Mouse (Mus musculus) layer of hippocampus, postnatal 10 days (tissue): ENCODE data around the gene Mid1ip1. TPM values are rescaled to one million over a fixed set of nuclear protein-coding genes. Genes with fewer than 3 reads are reported as not detected.

Experiments
- DNase-seq, 2 experiments: peaks; one replicate each; pipeline ENCODE4 v3.0.0; 2021; ENCODE audit warnings: low spot score in 2 of 2
- long read RNA-seq: library from polyadenylated mRNA; stranded (forward); transcript quantifications from one replicate; pipeline ENCODE4 v2.0.0, GENCODE M21; 2023
- total RNA-seq, 2 experiments: library from RNA; stranded (reverse); gene quantifications; 2 replicates each; pipeline ENCODE4 v1.2.3; 2021

The Mid1ip1 gene
- total RNA-seq, result 10 to 100 TPM; 63.9 to 69.0 TPM
- long read RNA-seq, transcript Mid1ip1-201 (2 exons, 2,019 nt), result major isoform, 74 of 131 reads
- long read RNA-seq, transcript Mid1ip1-202 (2 exons, 2,022 nt), result minor isoform, 24 of 131 reads
- long read RNA-seq, partial matches to known transcripts, result 0 of 131 reads
- long read RNA-seq, other reads (novel, unspliced or antisense), result 31 of 131 reads

DNA sequence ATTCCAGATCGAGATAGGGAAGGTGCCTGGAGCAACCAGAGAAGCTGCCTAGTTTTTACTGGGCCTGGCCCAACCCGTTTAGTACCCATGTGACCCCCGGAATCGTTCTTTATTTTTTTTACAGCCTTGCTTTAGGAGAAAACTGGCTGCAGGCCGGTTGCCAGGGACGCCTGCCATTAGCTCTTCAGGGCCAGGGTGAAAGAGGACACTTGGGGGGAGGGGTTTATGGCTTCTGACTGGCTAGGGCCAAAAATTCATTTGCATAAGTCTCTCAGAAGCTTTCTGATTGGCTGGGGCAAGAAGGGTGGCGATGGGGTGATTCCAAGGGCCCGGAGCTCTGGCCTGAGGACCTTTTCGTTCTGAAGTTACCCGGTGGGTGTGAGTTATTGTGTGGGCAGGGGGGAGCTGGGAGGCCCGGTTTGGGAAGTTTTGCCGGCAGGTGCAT is at the start of gene Mid1ip1:
Mid1ip1 (plus strand) TSS at position 318 of the 445 bp plus-strand sequence.
- DNase-seq, result peak; percentile 54 to 59

DNA sequence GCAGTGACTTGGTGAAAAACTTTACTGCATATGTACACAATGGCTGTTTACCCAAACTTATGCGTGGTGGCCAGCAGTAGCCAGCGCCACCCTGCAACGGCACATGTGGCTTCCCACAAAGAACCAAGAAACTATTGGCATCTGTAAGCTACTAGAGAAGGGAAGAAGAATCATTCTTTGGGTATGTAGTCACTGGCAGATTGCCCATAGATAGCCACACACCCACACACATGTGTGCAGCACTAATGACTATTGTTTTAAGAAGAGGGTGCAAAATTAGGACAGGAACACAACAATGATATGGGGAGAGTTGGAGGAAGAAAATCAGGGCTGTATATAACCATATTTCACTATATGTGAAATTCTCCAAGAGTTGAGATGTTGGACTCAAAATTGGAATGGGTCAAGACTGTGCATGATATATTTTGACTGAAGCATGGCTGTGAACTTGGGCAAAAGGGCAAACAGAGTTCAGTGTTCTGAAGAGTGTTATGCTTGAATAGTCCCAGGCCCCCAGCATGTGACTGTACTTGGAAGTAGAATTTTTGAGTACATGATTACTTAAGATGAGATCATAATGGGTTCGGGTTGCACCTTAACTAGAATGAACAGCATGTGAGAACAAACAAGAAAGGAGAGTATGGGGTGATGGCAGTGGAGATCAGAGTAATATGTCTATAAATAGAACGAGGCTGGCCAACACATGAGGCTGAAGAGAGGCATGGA is 20.2 kb upstream of the Mid1ip1 start:
- no peak for DNase-seq

DNA sequence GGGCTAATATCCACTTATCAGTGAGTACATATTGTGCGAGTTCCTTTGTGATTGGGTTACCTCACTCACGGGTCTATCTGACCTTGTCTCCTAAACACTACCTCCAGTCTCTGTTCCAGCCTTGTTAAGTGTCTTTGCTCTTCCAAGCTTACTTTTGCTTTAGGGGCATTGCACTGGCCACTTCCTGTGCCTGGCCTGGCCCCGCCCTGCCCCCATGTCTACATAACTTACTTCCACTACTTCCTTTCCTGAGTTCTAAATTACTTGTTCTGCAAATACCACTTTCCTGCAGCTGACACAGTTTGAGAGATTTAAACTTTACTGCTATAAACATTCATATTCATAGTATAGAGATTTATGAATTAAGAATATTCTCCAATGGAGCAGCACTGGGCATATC is 8.1 kb upstream of the Mid1ip1 start:
- DNase-seq, result no peak

DNA sequence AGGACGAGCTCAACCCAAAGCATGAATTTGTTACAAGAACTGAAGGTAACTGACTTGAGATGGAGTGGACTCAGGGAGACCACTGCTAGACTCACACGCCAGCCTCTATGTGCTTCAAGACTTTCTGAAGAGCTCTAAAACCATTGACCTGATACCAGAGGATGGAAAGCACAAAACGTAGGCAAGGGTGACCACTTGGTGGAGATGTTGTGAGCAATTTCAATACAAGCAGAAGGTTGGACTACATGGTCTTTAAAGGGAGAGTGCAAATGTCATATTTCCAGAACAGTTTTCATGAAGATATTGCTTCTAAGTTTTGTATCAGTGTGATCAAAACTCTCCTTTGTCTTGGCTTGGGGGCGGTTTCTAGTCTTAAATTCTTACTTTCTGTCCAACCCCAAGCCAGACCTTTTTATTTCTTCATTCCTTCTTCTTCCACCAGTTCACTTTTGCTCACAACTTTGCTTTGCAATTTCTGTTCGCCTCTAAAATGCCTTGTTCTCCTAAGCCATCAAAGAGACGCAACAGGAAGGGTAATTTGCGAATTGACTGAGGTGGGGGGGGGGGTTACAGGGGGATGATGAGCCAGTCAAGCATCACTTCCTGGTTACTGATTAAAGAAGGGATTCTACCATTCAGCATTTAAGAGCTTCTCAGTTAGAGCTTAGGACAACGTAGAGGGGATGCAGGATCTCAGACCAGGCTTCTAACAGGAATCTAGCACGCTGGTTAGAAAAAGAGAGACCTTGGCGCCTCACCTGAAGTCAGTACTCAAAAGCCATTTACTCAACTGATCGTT is 775 bp upstream of the Mid1ip1 start:
- no peak for DNase-seq

DNA sequence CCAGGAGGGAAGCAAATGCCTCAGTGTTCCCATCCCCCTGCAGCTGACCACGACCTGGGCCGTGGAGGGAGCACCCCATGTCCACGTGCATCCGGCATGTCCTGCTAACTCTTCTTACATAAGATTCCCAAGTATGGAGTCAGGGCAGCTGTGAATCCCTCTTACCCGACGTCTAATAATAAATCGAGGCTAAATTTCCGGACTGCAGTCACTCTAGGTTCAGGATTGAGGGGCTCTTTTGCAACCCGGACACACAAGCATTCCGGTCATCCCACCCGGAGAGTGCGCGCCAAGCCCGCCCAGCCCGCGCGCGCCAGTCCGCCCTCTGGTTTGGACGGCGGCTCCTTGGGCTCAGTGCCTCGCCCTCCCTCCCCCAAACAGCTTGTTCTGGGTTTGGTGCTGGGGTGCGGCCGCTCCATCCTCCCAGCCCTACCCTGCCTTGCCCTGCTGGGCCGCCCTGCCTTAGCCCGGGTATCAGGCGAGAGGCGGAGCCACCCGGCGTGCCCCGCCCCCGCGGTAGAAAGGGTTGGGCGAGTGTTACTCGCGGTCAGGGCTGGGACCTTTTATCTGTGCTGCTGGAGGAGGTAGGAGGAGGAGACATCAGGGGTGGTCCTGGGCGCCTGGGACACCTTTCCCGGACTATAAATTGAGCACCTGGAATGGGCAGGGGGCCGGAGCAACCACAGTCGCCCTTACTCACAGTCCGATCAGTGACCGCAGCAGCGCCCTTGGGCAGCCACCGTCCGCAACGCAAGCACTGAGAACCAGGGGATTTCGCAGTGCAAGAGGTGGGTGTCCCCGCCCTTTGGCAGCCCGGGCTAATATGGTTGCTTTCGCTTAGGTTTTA is 2.3 kb downstream of the Mid1ip1 start:
- peak; percentile 68 to 80 for DNase-seq

DNA sequence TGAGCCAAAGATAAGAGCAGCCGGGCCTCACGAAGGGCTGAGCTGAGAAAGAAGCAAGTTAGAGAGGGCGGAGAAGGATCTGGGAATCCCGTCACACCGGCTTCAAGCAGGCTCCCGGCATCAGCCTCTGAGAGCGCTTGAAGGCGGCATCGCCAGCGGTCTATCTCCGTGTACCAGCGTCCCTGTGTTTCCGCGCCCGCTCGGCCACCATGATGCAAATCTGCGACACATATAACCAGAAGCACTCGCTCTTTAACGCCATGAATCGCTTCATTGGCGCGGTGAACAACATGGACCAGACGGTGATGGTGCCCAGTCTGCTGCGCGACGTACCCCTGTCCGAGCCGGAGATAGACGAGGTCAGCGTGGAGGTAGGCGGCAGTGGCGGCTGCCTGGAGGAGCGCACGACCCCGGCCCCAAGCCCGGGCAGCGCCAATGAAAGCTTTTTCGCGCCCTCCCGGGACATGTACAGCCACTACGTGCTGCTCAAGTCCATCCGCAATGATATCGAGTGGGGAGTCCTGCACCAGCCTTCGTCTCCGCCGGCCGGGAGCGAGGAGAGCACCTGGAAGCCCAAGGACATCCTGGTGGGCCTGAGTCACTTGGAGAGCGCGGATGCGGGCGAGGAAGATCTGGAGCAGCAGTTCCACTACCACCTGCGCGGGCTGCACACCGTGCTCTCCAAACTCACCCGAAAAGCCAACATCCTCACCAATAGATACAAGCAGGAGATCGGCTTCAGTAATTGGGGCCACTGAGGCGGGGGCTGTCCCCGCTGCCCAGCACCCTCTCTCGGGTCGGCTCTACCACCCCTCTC is 3.4 kb downstream of the Mid1ip1 start:
- DNase-seq, result peak; percentile 40 to 50

DNA sequence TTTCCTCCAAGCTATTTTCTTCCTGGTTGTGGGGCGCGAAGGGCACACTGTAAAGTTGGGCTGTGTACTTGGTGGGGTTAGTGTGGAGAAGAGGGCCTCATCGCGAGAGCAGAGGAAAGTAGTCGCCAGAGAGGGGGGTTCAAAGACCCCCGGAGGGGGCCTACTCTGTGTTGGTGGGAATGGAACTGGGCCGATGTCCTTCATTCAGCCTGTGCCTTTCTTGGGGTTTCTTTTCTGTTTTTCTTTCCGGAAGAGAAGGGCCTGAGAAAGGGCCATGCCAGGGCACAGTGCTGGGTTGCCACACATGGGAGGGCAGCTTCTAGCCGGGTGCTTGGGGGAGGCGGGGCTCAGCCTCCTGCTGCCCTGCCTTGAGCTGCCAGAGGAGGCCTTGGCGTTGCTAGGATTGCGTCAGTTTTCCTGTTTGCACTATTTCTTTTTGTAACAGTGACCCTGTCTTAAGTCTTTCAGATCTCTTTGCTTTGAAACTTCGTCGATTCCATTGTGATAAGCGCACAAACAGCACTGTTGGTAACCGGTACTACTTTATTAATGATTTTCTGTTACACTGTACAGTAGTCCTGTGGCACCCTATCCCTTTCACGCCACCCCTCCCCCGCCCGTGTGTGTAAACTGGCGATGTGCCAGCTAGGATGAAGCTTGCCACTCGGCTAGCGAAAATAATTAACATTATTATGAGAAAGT is 4.2 kb downstream of the Mid1ip1 start:
- peak; percentile 22 to 58 for DNase-seq

DNA sequence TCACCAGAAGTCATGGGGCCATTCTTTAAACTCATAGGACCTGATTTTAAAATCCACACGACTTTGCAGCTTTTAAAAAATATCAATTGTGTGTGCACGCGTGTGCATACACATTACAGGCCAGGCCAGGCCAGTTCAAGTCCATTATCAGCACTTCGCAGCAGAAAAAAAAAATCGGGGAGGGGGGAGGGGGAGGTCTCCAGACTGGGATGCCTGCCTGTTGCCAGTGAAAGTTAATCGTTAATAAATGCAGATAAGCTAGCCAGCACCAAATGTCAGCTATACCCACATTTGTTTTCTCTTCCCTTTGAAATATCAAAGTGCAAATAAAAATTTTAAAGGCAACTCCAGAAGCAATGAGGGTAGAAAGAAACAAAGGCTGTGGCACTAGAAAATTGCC is 5.6 kb downstream of the Mid1ip1 start:
- DNase-seq, result no peak

DNA sequence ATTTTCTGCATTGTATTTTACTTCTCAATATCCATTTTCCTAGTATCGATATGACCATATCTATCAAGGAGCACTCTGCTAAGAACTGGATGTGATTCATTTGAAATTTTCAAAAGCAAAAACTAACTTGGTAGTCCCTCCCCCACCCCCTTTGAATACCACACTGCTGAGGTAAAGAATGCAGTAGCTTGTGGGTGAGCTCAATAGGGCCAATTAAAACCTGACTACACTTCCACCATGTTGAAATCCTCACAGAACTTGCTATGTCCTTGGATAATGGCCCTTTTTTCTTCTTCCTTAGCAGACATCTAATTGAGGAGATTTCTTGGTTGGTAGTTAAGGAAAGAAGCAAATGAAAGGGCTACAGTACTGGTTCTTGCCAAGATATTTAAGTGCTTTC is 9.8 kb downstream of the Mid1ip1 start:
- DNase-seq, result no peak

DNA sequence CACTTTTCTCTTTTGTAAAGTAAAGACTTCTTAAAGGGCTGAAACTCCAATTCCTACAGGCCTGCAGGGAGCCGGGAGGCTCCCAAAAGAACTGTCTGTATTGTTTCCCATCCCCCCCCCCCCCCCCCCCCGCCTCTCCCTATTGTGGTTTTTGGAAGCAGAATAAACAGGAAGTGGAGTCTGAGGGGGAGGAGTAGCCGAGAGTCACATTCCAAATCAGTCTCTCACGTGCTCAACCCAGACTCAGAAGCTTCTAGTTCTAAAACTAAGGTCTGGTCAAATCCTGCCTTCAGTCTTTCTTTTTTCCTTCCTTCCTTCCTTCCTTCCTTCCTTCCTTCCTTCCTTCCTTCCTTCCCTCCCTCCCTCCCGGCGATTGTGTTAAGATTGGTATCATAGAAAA is 14.7 kb downstream of the Mid1ip1 start:
- no peak for DNase-seq

DNA sequence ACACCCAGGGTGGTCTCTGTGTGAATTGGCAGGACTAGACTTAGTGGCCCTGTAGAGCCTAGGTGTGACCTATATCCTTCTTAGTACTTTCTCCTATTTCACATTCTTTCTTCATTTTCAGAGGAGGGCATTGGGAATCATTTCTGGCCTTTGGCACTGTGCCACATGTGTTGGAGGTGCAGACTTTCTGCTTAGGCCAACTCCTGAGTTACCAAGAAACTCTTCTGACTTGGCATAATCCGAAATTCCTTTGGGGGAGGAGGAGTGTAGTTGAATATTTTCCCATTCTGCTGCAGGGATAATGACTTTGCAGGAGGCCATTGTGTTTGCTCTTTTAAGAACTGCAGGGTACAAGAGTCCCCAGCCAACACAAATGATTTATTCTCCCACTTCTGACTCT is 19.6 kb downstream of the Mid1ip1 start:
- DNase-seq, result no peak

DNA sequence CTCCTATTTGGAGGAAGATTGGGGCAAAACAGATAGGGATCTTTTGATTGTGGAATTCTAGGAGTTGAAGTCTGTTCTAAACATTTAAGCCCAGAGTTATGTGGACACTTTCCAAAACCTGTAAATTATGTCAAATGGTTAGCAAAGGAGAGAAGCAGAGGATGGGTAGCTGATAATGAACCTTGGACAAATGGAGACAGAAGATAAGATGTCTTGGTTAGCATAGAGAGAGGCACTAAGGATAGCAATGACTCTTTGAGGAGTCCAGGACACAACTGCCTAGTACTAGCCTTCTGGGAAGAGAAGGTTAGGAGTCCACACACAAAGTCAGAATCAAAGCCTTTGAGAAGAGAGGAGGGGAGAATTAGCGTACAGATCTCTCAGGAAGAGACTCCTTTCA is 20.1 kb downstream of the Mid1ip1 start:
- DNase-seq, result no peak

DNA sequence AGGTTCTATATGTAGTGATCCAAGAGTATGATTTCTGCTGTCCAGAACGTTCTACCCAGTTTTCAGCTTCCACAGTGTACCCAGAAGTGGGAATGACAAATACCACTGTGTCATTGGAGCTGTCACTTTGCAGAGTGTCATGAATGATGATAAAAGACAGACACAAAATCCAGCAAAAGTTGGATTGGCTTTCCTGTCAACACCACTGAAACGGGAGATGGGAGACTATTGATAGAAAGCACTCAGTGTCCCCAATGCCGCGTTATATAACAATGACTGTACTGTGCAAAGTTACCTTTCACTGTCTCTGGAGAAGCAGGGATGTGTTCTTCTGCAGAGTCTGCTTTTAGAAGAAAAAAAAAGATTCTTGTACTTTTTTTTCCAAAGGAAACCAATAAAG is 44.1 kb downstream of the Mid1ip1 start:
- DNase-seq, result no peak

DNA sequence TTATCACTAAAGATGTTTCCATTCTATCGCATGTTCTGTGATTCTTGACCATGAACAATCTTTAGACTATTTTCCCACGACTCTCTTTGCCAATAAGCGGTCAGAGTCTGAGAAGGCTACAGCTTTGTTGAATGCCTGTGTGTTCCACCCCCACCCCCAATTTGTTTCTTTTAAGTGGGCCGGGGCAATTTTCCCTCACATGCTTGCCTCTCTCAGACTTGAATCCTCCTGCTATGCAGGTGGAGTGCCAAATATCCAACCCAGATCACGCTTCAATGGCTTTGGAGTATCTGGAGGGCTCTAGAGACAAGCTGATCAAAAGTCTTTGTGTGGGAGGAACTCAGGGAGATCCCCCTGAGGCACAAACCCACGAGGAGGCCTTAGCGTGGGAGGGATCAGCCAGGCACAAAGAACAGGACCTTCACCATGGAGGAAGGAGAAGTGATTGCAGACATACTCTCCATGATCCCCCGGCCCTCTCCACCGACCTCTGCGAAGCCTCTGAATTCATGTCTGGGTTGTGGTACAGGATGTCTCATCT is 48.7 kb downstream of the Mid1ip1 start:
- DNase-seq, result no peak

Other genes starting within 250 kb of the Mid1ip1 start
- 100 to 1,000 TPM; 880 to 946 TPM for gene Tspan7, start 229.9 kb upstream of the Mid1ip1 start, total RNA-seq